Mouse (Mus musculus): ENCODE results near the gene Dnm1. TPM values are rescaled to one million over a fixed set of nuclear protein-coding genes. Genes with fewer than 3 reads are reported as not detected.

Dnm1 gene
- polyA plus RNA-seq, 1 experiment, result 10.7 TPM

- no peak for DNase-seq
- TF ChIP-seq POLR2A (IDR thresholded peaks at IDR 0.05; ENCODE audit: control insufficient read depth, extremely low read depth, insufficient read depth, low read length, poor library complexity) (no peak), CTCF (IDR thresholded peaks at IDR 0.05; ENCODE audit: borderline replicate concordance, control insufficient read depth, extremely low read depth, insufficient read depth, low read length, poor library complexity) (no peak)
- Histone ChIP-seq H3K4me1 (replicated peaks; ENCODE audit: control insufficient read depth, insufficient read depth, low read length) (peaks cover 11% of the 10 kb centered on the region), H3K36me3 (ENCODE audit: control insufficient read depth, insufficient read depth, low read length) (peaks cover 9% of the 10 kb centered on the region), H3K4me3 (ENCODE audit: control insufficient read depth, insufficient read depth, low read length) (no peak overlapping the region), H3K27ac (ENCODE audit: control insufficient read depth, insufficient read depth, low read length) (no peak overlapping the region), H3K27me3 (ENCODE audit: control insufficient read depth, insufficient read depth, low read length) (peaks cover 14% of the 10 kb centered on the region; the same call in 1 of the 2 replicates)
- 88% methylated on average over 18 of the region's 18 CpGs for WGBS
These were observed 42.9 kb downstream of the Dnm1 start for GRCm38 (mm10) chr2:32310096-32310845.

- 88% methylated on average over 16 of the region's 16 CpGs for WGBS
- H3K36me3 ChIP-seq (ENCODE audit: control insufficient read depth, insufficient read depth, low read length), result peaks cover 14% of the 10 kb centered on the region
- no peak for DNase-seq
- no peak for TF ChIP-seq CTCF (IDR thresholded peaks at IDR 0.05; ENCODE audit: borderline replicate concordance, control insufficient read depth, extremely low read depth, insufficient read depth, low read length, poor library complexity)
- no peak for TF ChIP-seq POLR2A (IDR thresholded peaks at IDR 0.05; ENCODE audit: control insufficient read depth, extremely low read depth, insufficient read depth, low read length, poor library complexity)
- no peak overlapping the region for H3K27ac ChIP-seq (ENCODE audit: control insufficient read depth, insufficient read depth, low read length)
- H3K27me3 ChIP-seq (ENCODE audit: control insufficient read depth, insufficient read depth, low read length), result peaks cover 14% of the 10 kb centered on the region; the same call in 1 of the 2 replicates
- H3K4me3 ChIP-seq (ENCODE audit: control insufficient read depth, insufficient read depth, low read length), result no peak overlapping the region
- peaks cover 11% of the 10 kb centered on the region for H3K4me1 ChIP-seq (replicated peaks; ENCODE audit: control insufficient read depth, insufficient read depth, low read length)
These were observed 44.1 kb downstream of the Dnm1 start for GRCm38 (mm10) chr2:32308870-32309568.

GRCm38 (mm10) chr2:32307941-32308760, 45.0 kb downstream of the Dnm1 start:
- peaks cover 11% of the 10 kb centered on the region for H3K4me1 ChIP-seq (replicated peaks; ENCODE audit: control insufficient read depth, insufficient read depth, low read length)
- peaks cover 11% of the 10 kb centered on the region; the same call in 1 of the 2 replicates for H3K27me3 ChIP-seq (ENCODE audit: control insufficient read depth, insufficient read depth, low read length)
- H3K4me3 ChIP-seq (ENCODE audit: control insufficient read depth, insufficient read depth, low read length), result no peak overlapping the region
- H3K36me3 ChIP-seq (ENCODE audit: control insufficient read depth, insufficient read depth, low read length), result peaks cover 18% of the 10 kb centered on the region
- WGBS, result 72% methylated on average over 8 of the region's 8 CpGs
- no peak for TF ChIP-seq POLR2A (IDR thresholded peaks at IDR 0.05; ENCODE audit: control insufficient read depth, extremely low read depth, insufficient read depth, low read length, poor library complexity)
- no peak; the same call in 1 of the 2 replicates for TF ChIP-seq CTCF (IDR thresholded peaks at IDR 0.05; ENCODE audit: borderline replicate concordance, control insufficient read depth, extremely low read depth, insufficient read depth, low read length, poor library complexity)
- DNase-seq, result peak; percentile 64
- no peak overlapping the region for H3K27ac ChIP-seq (ENCODE audit: control insufficient read depth, insufficient read depth, low read length)

- Histone ChIP-seq H3K4me3 (ENCODE audit: control insufficient read depth, insufficient read depth, low read length) (no peak overlapping the region), H3K36me3 (ENCODE audit: control insufficient read depth, insufficient read depth, low read length) (peaks cover 20% of the 10 kb centered on the region), H3K27me3 (ENCODE audit: control insufficient read depth, insufficient read depth, low read length) (peaks cover 6% of the 10 kb centered on the region; the same call in 1 of the 2 replicates), H3K4me1 (replicated peaks; ENCODE audit: control insufficient read depth, insufficient read depth, low read length) (peaks cover 6% of the 10 kb centered on the region), H3K27ac (ENCODE audit: control insufficient read depth, insufficient read depth, low read length) (no peak overlapping the region)
- DNase-seq, result no peak
- TF ChIP-seq POLR2A (IDR thresholded peaks at IDR 0.05; ENCODE audit: control insufficient read depth, extremely low read depth, insufficient read depth, low read length, poor library complexity) (no peak), CTCF (IDR thresholded peaks at IDR 0.05; ENCODE audit: borderline replicate concordance, control insufficient read depth, extremely low read depth, insufficient read depth, low read length, poor library complexity) (no peak)
- WGBS, result 95% methylated on average over 6 of the region's 6 CpGs
These were observed 45.8 kb downstream of the Dnm1 start for GRCm38 (mm10) chr2:32307247-32307798.

GRCm38 (mm10) chr2:32306176-32306575, 47.0 kb downstream of the Dnm1 start:
- H3K4me1 ChIP-seq (replicated peaks; ENCODE audit: control insufficient read depth, insufficient read depth, low read length), result no peaks in the 10 kb centered on the region
- no peak overlapping the region for H3K27ac ChIP-seq (ENCODE audit: control insufficient read depth, insufficient read depth, low read length)
- TF ChIP-seq CTCF (IDR thresholded peaks at IDR 0.05; ENCODE audit: borderline replicate concordance, control insufficient read depth, extremely low read depth, insufficient read depth, low read length, poor library complexity) (no peak), POLR2A (IDR thresholded peaks at IDR 0.05; ENCODE audit: control insufficient read depth, extremely low read depth, insufficient read depth, low read length, poor library complexity) (no peak)
- H3K4me3 ChIP-seq (ENCODE audit: control insufficient read depth, insufficient read depth, low read length), result no peak overlapping the region
- H3K27me3 ChIP-seq (ENCODE audit: control insufficient read depth, insufficient read depth, low read length), result peaks cover 2% of the 10 kb centered on the region; the same call in 1 of the 2 replicates
- 97% methylated on average over 9 of the region's 9 CpGs for WGBS
- peaks cover 20% of the 10 kb centered on the region for H3K36me3 ChIP-seq (ENCODE audit: control insufficient read depth, insufficient read depth, low read length)
- no peak for DNase-seq

- no peak overlapping the region for H3K27ac ChIP-seq (ENCODE audit: control insufficient read depth, insufficient read depth, low read length)
- no peak overlapping the region for H3K4me3 ChIP-seq (ENCODE audit: control insufficient read depth, insufficient read depth, low read length)
- 96% methylated on average over 5 of the region's 5 CpGs for WGBS
- no peak for DNase-seq
- no peaks in the 10 kb centered on the region for H3K27me3 ChIP-seq (ENCODE audit: control insufficient read depth, insufficient read depth, low read length)
- H3K4me1 ChIP-seq (replicated peaks; ENCODE audit: control insufficient read depth, insufficient read depth, low read length), result no peaks in the 10 kb centered on the region
- H3K36me3 ChIP-seq (ENCODE audit: control insufficient read depth, insufficient read depth, low read length), result peaks cover 20% of the 10 kb centered on the region
- TF ChIP-seq POLR2A (IDR thresholded peaks at IDR 0.05; ENCODE audit: control insufficient read depth, extremely low read depth, insufficient read depth, low read length, poor library complexity) (no peak), CTCF (IDR thresholded peaks at IDR 0.05; ENCODE audit: borderline replicate concordance, control insufficient read depth, extremely low read depth, insufficient read depth, low read length, poor library complexity) (no peak)
These were observed 47.5 kb downstream of the Dnm1 start for GRCm38 (mm10) chr2:32305668-32306067.

Data from thymus, adult 2 months (tissue).